Mouse (Mus musculus) myocyte (in vitro differentiated cells): Measurements from ENCODE around the gene Rad9b. TPM values are rescaled to one million over a fixed set of nuclear protein-coding genes. Genes with fewer than 3 reads are reported as not detected.
A peak's percentile ranks its signal among the peaks of the same experiment; 100 is the strongest.

ENCODE experiments used
- H3K27me3 ChIP-seq: one replicate; pipeline ENCODE4 v1.6.1; 2011; ENCODE audit not compliant: control insufficient read depth, insufficient read depth, insufficient read length
- H3K36me3 ChIP-seq: one replicate; pipeline ENCODE4 v1.6.1; 2011; ENCODE audit not compliant: control insufficient read depth, insufficient read depth
- H3K4me2 ChIP-seq: one replicate; pipeline ENCODE4 v1.6.1; 2011; ENCODE audit warnings: low read depth, control low read depth
- H3K4me3 ChIP-seq: one replicate; pipeline ENCODE4 v1.5.1; 2011; ENCODE audit warnings: mild to moderate bottlenecking, control low read depth, moderate library complexity
- H3K79me2 ChIP-seq: one replicate; pipeline ENCODE4 v1.6.1; 2011; ENCODE audit not compliant: control insufficient read depth, insufficient read depth
- H3ac ChIP-seq: one replicate; pipeline ENCODE4 v1.6.1; 2011; ENCODE audit not compliant: control insufficient read depth, insufficient read length
- CEBPB ChIP-seq: IDR thresholded peaks from 2 replicates; pipeline ENCODE4 v1.6.1; 2011; ENCODE audit warnings: mild to moderate bottlenecking, moderate library complexity; ENCODE audit not compliant: poor library complexity, insufficient read depth, severe bottlenecking
- E2F4 ChIP-seq: IDR thresholded peaks from one replicate; pipeline ENCODE4 v1.6.1; 2011; ENCODE audit warnings: mild to moderate bottlenecking, control low read depth, moderate library complexity; ENCODE audit not compliant: insufficient read depth
- MAX ChIP-seq: IDR thresholded peaks from one replicate; pipeline ENCODE4 v1.6.1; 2011; ENCODE audit warnings: low read depth, mild to moderate bottlenecking, control low read depth
- MYOD1 ChIP-seq, 3 experiments: IDR thresholded peaks; one replicate each; pipeline ENCODE4 v1.6.1; 2011; ENCODE audit warnings: control low read depth in 2 of 3, low read depth in 2 of 3, mild to moderate bottlenecking in 2 of 3, moderate library complexity in 1 of 3; ENCODE audit not compliant: insufficient read length in 2 of 3, control insufficient read depth in 1 of 3
- MYOG ChIP-seq, 3 experiments: IDR thresholded peaks; one replicate each; pipeline ENCODE4 v1.6.1; 2011; ENCODE audit warnings: control low read depth in 2 of 3, low read depth in 2 of 3, mild to moderate bottlenecking in 2 of 3; ENCODE audit not compliant: insufficient read length in 2 of 3, control insufficient read depth in 1 of 3, insufficient read depth in 1 of 3
- POLR2A ChIP-seq: IDR thresholded peaks from one replicate; pipeline ENCODE4 v1.6.1; 2011; ENCODE audit warnings: low read depth, mild to moderate bottlenecking, control low read depth, moderate library complexity; ENCODE audit not compliant: insufficient read length
- POLR2AphosphoS2 ChIP-seq: IDR thresholded peaks from one replicate; pipeline ENCODE4 v1.6.1; 2011; ENCODE audit warnings: low read depth, control low read depth; ENCODE audit not compliant: insufficient read length
- REST ChIP-seq: IDR thresholded peaks from one replicate; pipeline ENCODE4 v1.6.1; 2011; ENCODE audit warnings: mild to moderate bottlenecking, control low read depth, moderate library complexity; ENCODE audit not compliant: insufficient read depth, insufficient read length
- SRF ChIP-seq: IDR thresholded peaks from one replicate; pipeline ENCODE4 v1.6.1; 2011; ENCODE audit warnings: low read depth; ENCODE audit not compliant: control insufficient read depth, insufficient read length
- TCF12 ChIP-seq: IDR thresholded peaks from one replicate; pipeline ENCODE4 v1.6.1; 2011; ENCODE audit warnings: mild to moderate bottlenecking, control low read depth; ENCODE audit not compliant: poor library complexity, insufficient read depth, severe bottlenecking
- TCF3 ChIP-seq: IDR thresholded peaks from one replicate; pipeline ENCODE4 v1.6.1; 2011; ENCODE audit warnings: low read depth, control low read depth; ENCODE audit not compliant: insufficient read length
- USF1 ChIP-seq: IDR thresholded peaks from one replicate; pipeline ENCODE4 v1.6.1; 2011; ENCODE audit warnings: low read depth, mild to moderate bottlenecking, control low read depth, moderate library complexity
- polyA plus RNA-seq: library from polyadenylated mRNA; unstranded; fragments of >200 nt; fragmentation: generic; extraction: Trizol; gene quantifications from one replicate; pipeline ENCODE4 v1.2.1, GENCODE M21; 2012; ENCODE audit warnings: missing spikeins

Gene Rad9b
- polyA plus RNA-seq, 1 experiment: 1.9 TPM

DNA sequence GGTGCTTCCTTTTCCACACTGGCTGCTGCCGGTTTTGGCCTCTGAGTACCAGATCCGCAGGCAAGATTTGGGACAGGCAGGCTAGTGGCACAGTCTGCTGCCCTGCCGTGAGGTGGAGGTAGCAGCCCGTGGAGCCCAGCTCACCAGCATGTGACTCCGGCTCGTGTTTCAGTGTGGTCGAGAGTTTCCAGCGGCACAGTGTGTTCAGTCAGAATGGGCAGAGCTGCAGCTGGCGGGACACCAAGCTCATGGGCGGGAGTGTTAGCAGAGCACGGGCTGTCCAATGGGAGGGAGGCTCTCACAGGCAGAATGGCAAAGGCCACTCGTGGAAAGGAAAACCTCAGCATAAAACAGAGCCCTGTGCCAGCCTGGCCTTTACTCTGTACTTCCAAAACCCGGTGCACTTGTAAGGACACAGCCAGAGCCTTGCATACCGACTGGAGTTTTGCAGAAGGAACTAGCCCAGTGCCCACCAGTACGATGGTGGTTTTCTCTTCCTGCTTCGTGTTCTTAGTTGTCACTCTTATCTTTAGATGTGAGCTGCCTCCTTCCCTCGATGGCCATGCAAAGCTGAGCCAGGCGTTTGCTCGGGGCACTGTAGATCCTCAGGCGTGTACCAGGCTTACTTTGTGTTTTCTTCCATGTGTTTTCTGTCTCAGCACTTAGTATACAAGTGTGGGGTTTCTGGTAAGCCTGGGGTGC, 38.9 kb downstream of the Rad9b start:
- Histone ChIP-seq H3K27me3 (no peaks in the 10 kb centered on the region), H3K79me2 (no peaks in the 10 kb centered on the region), H3K4me2 (peak overlapping the region; percentile 43), H3K4me3 (no peak overlapping the region), H3K36me3 (no peaks in the 10 kb centered on the region), H3ac (no peak overlapping the region)
- TF ChIP-seq TCF12 (no peak), POLR2A (no peak), MAX (no peak), MYOG (IDR thresholded peaks at IDR 0.05; ENCODE audit: control insufficient read depth in 1 of 3, insufficient read depth in 1 of 3, insufficient read length in 2 of 3, low read depth in 2 of 3) (peak in 2 of 3 experiments; percentile 23 to 56), USF1 (peak; percentile 46), TCF3 (no peak), E2F4 (no peak), REST (no peak), MYOD1 (IDR thresholded peaks at IDR 0.05; ENCODE audit: control insufficient read depth in 1 of 3, insufficient read length in 2 of 3, low read depth in 2 of 3) (peak in 1 of 3 experiments; percentile 62), POLR2AphosphoS2 (no peak), CEBPB (no peak), SRF (no peak)

GRCm38 (mm10) chr5:122312942-122313684, 40.9 kb downstream of the Rad9b start:
- H3K79me2 ChIP-seq: no peaks in the 10 kb centered on the region
- H3ac ChIP-seq: no peak overlapping the region
- H3K4me3 ChIP-seq: no peak overlapping the region
- TF ChIP-seq POLR2A: no peak
- TF ChIP-seq SRF: no peak
- TF ChIP-seq REST: no peak
- no peak for TF ChIP-seq MYOD1 (IDR thresholded peaks at IDR 0.05; ENCODE audit: control insufficient read depth in 1 of 3, insufficient read length in 2 of 3, low read depth in 2 of 3)
- no peak for TF ChIP-seq E2F4
- no peak for TF ChIP-seq MAX
- no peak for TF ChIP-seq TCF3
- TF ChIP-seq POLR2AphosphoS2: no peak
- TF ChIP-seq TCF12: no peak
- TF ChIP-seq USF1: no peak
- no peak for TF ChIP-seq CEBPB
- no peak for TF ChIP-seq MYOG (IDR thresholded peaks at IDR 0.05; ENCODE audit: control insufficient read depth in 1 of 3, insufficient read depth in 1 of 3, insufficient read length in 2 of 3, low read depth in 2 of 3)
- no peaks in the 10 kb centered on the region for H3K36me3 ChIP-seq
- no peaks in the 10 kb centered on the region for H3K27me3 ChIP-seq
- H3K4me2 ChIP-seq: no peak overlapping the region

DNA sequence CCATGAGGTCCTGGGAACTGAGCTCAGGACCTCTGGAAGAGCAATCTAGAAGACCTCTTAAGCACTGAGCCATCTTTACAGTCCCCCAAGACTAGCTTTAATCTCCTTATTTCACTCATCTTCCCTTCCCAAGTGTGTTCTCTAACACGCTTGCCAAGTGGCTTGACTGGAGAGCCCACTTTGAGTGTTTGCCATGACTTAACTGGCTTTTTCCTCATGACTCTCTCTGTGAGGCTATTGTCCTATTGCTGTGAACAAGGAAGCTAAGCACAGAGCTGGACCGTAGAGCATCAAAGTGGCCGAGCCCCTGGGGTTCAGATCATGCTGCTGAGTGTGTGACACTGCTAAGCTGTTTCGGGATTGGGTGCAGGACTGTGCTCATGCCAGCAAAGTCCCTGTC, 41.7 kb downstream of the Rad9b start:
- no peak overlapping the region for H3ac ChIP-seq

DNA sequence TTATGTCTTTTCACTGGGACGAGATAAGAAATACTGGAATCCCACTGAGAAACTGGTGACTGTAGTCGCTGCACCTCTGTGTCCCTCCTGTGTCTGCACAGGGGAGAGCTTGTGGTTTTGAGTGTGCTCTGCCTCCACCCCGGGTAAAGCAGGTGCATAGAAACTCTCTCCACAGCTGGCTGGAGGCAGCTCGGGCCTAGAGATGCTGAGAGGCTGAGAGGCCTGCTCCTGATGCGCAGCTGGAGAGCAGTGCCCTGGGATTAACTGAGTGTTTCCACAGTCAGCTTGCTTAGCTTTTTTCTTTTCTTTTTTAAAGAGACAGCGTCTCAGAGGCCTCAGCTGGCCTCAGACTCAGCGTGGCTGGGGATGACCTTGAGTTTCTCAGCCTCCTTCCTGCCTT, 42.3 kb downstream of the Rad9b start:
- no peak overlapping the region for H3K4me3 ChIP-seq
- H3ac ChIP-seq: no peak overlapping the region
- no peaks in the 10 kb centered on the region for H3K27me3 ChIP-seq
- no peak overlapping the region for H3K4me2 ChIP-seq
- no peak for TF ChIP-seq TCF3
- no peak for TF ChIP-seq REST
- TF ChIP-seq E2F4: no peak
- TF ChIP-seq POLR2AphosphoS2: no peak
- TF ChIP-seq MYOD1 (IDR thresholded peaks at IDR 0.05; ENCODE audit: control insufficient read depth in 1 of 3, insufficient read length in 2 of 3, low read depth in 2 of 3): no peak
- no peak for TF ChIP-seq USF1
- TF ChIP-seq TCF12: no peak
- no peak for TF ChIP-seq POLR2A
- no peak for TF ChIP-seq MAX
- no peak for TF ChIP-seq SRF
- no peak for TF ChIP-seq MYOG (IDR thresholded peaks at IDR 0.05; ENCODE audit: control insufficient read depth in 1 of 3, insufficient read depth in 1 of 3, insufficient read length in 2 of 3, low read depth in 2 of 3)
- TF ChIP-seq CEBPB: no peak
- no peaks in the 10 kb centered on the region for H3K79me2 ChIP-seq
- no peaks in the 10 kb centered on the region for H3K36me3 ChIP-seq

More for the DNA sequence above, 41.7 kb downstream of the Rad9b start:
- Histone ChIP-seq H3K27me3 (no peaks in the 10 kb centered on the region), H3K79me2 (no peaks in the 10 kb centered on the region), H3K4me3 (no peak overlapping the region), H3K36me3 (no peaks in the 10 kb centered on the region), H3K4me2 (no peak overlapping the region)
- TF ChIP-seq TCF3 (no peak), POLR2A (no peak), SRF (no peak), USF1 (no peak), POLR2AphosphoS2 (no peak), CEBPB (no peak), TCF12 (no peak), E2F4 (no peak), REST (no peak)
